Mouse (Mus musculus): ENCODE measurements around the gene Gm5938. TPM values are rescaled to one million over a fixed set of nuclear protein-coding genes. Genes with fewer than 3 reads are reported as not detected.

Gm5938 gene
- polyA plus RNA-seq (2015; fragmentation: Nextera tagmentation; extraction: Ambion mirVana): not detected in 2 replicates

DNA sequence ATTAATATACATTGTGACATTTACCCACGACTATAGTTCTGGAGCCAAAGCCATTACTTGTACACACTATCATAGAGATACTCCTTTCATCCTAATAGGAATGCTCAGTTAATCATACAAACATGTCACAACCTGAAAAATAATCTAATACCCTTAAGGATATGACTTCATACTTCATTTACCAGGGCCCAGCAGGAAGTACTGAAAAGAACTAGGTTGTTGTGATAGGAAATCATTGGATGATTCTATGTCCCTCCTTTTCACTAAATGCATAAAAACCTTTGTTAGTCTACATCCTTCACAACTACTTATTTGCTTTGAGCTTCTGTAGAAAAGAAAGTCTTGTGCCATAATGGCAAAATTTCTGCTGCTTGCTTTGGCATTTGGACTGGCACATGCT lies at the start of gene Gm5938:
Gm5938 (plus strand) TSS at position 301 of the 400 bp plus-strand sequence.
- no peaks in the 10 kb centered on the region for H3K27me3 ChIP-seq (ENCODE audit: insufficient read depth, low read length)
- H3K9ac ChIP-seq (replicated peaks; ENCODE audit: low read length): no peak within 1 kb of the TSS
- WGBS: 66% methylated on average over 1 of the region's 1 CpGs
- H3K4me2 ChIP-seq (replicated peaks; ENCODE audit: low read depth, low read length): no peak within 1 kb of the TSS
- no peaks in the 10 kb centered on the region for H3K4me1 ChIP-seq (ENCODE audit: insufficient read depth, low read length)
- H3K4me3 ChIP-seq (ENCODE audit: low read length): no peak within 1 kb of the TSS
- no peaks in the 10 kb centered on the region for H3K36me3 ChIP-seq (ENCODE audit: insufficient read depth, low read length)
- no peaks in the 10 kb centered on the region for H3K9me3 ChIP-seq (ENCODE audit: low read length)
- no peak for ATAC-seq (ENCODE audit: low FRiP score, low TSS enrichment)
- no peak within 1 kb of the TSS for H3K27ac ChIP-seq (ENCODE audit: low read length)

DNA sequence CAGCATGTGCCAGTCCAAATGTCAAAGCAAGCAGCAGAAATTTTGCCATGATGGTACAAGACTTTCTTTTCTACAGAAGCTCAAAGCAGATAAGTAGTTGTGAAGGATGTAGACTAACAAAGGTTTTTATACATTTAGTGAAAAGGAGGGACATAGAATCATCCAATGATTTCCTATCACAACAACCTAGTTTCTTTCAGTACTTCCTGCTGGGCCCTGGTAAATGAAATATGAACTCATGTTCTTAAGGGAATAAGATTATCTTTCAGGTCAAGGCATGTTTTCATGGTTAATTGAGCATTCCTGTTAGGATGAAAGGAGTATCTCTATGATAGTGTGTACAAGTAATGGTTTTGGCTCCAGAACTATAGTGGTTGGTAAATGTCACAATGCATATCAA lies 34.0 kb upstream of the Gm5938 start, which contains the start of gene Obp1a:
Obp1a (minus strand) TSS at position 101 of the 400 bp plus-strand sequence.
- Histone ChIP-seq H3K27ac (ENCODE audit: low read length) (no peak within 1 kb of the TSS), H3K4me2 (replicated peaks; ENCODE audit: low read depth, low read length) (no peak within 1 kb of the TSS), H3K4me1 (ENCODE audit: insufficient read depth, low read length) (no peaks in the 10 kb centered on the region), H3K27me3 (ENCODE audit: insufficient read depth, low read length) (no peaks in the 10 kb centered on the region), H3K9me3 (ENCODE audit: low read length) (no peaks in the 10 kb centered on the region), H3K4me3 (ENCODE audit: low read length) (no peak within 1 kb of the TSS), H3K9ac (replicated peaks; ENCODE audit: low read length) (no peak within 1 kb of the TSS), H3K36me3 (ENCODE audit: insufficient read depth, low read length) (no peaks in the 10 kb centered on the region)
- no peak for ATAC-seq (ENCODE audit: low FRiP score, low TSS enrichment)

Other genes starting within 250 kb of the Gm5938 start
- gene 5430402E10Rik, start 200.4 kb upstream of the Gm5938 start, polyA plus RNA-seq (2015; fragmentation: Nextera tagmentation; extraction: Ambion mirVana): not detected in 2 replicates
- not detected in 2 replicates for gene Obp1a, start 34.1 kb upstream of the Gm5938 start, polyA plus RNA-seq (2015; fragmentation: Nextera tagmentation; extraction: Ambion mirVana)
- gene Obp1b, start 61.3 kb downstream of the Gm5938 start, polyA plus RNA-seq (2015; fragmentation: Nextera tagmentation; extraction: Ambion mirVana): not detected in 2 replicates
- gene Gm14743, start 120.5 kb downstream of the Gm5938 start, polyA plus RNA-seq (2015; fragmentation: Nextera tagmentation; extraction: Ambion mirVana): not detected in 2 replicates
- gene 4930480E11Rik, start 244.2 kb downstream of the Gm5938 start, polyA plus RNA-seq (2015; fragmentation: Nextera tagmentation; extraction: Ambion mirVana): not detected in 2 replicates